Mouse (Mus musculus) common myeloid progenitor, adult 5-6 weeks (primary cell): ENCODE measurements at regions not wholly inside any gene's neighbourhood (a gene's known extent, or its start where the extent isn't known, plus 50 kb on each side); places are given as distances from the start of the nearest gene placed in this dataset.
A peak's percentile ranks its signal among the peaks of the same experiment; 100 is the strongest.

ENCODE experiments used
- ATAC-seq: replicated peaks from 2 replicates; pipeline ENCODE4 v1.8.0; 2016; ENCODE audit warnings: low read depth, mild to moderate bottlenecking, moderate TSS enrichment, inconsistent platforms; ENCODE audit not compliant: poor library complexity, severe bottlenecking

DNA sequence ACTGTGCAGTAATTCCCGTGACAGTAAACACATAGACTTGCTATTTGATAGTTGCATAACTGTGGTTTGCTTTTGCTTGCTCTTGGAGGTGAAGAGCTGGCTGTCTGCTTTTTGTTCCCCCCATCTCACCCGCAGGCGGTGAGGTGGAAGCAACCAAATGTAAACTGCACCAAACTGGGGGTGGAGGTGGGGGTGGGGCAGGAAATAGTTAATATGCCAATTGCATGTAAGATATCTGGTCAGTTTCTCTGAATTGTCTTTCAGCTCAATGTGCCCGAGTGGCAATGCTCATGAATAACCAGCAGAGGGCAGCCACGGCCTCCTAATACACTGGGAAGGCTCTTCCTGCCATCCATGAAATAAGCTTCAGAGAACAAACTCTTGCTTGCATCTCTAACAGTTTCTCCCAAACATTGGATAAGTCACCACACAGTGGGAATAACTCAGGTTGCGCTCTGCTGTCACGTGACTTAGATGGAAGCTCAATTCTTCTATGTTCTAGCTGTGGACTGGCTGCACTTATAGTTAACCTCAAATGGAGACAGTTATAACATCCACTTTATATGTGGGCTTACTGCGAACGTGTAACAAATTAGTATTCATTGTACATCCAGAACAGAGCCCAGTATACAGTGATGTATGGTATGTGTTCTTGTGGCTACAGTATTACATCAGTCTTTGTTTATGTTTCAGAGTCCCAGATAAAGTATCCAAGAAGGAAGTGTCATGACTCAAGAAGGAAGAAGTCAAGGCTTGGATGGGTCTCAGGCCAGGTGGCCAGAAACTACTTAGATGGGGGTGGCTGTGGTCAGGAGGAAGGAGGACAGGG, 62.0 kb upstream of the Egflam start:
- ATAC-seq: peak; percentile 66

DNA sequence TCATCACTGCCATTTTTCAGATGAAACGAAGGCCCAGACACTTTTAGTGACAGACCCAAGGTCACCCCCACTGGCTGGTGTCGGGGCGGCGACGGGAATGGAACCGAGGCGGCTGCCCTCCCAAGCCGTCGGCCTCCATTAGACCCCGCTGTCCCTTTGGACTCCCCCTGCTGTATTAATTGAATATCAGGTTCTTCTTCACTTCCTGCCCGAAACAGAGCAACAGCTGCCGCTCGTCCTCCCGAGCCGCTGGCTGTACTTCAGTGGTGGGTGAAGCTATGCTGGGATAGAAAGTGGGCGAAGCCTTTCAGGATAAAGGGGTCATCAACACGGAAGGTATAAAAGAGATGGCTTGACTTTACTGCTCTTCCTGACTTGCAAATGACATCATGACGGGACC, 64.4 kb upstream of the Egflam start:
- ATAC-seq: no peak

DNA sequence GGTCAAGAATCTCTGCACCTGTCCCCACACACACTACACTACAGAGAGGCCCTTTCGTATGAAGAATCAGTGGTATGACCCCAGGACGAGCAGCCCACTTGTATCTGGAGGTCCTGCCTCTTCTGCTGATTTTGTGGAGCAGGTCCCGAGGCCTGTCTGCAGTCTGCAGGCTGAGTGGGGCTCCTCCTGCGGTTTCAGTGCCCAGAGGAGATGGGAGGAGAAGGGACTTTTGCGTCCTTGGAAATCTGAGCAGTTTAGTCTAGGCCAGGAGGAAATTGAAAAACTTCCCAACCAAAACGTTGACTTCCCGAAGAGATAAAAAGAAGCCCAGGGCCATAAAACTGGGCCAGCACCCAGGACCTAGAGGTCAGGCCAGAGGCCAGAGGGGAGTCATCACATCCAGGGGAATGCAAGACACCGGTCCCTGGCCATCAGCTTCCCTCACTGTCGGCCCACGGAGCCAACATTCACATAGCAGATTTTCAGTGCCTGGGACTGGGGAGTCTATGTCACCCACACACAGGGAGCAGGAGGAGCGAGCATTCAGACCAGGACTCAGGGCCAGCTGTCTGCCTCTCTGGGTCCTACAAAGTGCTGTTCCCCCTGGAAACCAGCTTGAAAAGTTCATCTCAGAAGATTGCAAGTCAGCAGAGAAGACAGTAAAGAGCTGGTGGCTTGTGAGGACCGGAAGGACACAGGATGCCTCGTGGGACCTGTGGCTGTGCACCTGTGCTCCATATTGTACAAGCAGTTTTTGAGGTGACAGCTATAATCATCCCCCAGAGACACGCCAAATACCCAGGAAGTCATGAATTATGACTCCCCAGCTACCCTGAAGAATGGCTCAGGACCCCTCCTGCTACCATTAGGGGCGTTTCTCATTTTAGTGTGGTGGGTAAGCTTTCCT, 65.5 kb upstream of the Egflam start:
- no peak for ATAC-seq

DNA sequence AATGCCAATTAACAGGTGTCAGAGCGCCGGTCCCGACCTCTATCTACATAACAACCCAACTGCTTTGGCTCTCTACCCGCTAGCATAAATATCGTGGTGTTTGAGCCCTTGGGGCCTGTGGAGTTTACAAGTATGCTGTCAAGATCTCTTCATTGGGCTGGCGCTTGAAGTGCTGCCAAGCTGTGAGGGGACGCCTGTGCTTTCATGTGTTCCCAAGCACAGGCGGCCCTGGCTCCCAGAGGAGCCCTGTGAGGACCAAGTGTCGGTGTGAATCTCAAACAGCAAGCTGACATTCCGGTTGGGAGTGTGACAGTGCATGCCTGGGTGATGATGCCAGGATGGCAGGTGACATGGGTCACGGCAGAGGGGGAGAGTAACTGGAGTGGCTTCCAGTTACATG, 82.0 kb upstream of the Egflam start:
- no peak for ATAC-seq

DNA sequence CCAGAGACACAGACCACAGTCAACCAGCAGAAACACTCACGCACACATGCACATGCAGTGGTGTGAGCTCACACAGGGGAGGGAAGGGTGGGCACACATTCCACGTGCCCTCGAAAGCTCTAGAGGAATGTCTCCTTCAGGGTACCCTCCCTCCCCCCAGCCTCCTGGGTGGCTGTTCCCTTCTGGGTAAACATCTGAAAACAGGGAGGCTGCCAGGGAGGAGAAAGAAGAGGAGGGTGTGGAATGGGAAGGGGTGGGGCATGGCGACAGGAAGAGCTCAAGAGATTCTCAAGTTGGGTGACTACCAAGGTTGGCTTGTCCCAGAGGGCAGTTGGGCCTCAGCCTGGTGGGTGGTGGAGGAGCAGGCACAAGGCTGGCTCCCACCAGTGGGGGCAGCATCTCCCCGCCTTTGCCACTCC, 82.6 kb upstream of the Egflam start:
- ATAC-seq: no peak

DNA sequence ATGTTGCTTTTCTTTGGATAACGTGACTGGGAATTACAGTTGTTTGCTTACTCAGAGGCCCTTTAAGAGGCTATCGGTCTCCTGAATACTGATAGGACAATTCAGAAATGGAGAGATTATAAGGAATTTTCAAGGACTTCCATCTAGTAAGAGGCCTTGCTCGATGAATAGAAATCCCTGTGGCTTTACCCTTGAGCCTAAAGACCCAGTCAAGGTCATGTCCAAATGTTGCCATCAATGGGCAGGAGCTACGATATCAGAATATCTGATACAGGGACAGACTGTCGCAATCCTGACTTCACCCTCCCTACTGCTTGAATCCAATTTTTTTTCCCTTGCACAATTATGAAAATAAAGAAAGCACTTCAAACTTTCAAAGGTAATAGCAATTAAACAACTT, 85.5 kb upstream of the Egflam start:
- no peak for ATAC-seq

DNA sequence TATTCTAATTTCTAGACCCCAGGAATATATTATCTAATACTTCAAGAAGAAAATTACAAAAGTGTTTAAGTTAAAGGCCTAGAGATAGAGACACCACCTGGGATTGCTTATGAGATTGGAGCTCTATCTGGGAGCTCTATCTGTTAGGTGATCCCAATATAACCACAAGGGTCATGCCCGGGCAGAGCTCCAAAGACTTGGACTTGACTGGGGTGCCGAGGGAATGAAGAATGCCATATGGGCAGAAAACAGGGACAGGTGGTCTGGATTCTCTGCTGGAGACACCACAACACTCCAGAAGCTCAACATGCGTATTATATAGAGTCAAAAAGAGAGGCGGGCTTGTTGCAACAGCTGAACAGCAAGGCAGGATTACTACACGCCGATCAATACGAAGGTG, 92.9 kb upstream of the Egflam start:
- no peak for ATAC-seq

DNA sequence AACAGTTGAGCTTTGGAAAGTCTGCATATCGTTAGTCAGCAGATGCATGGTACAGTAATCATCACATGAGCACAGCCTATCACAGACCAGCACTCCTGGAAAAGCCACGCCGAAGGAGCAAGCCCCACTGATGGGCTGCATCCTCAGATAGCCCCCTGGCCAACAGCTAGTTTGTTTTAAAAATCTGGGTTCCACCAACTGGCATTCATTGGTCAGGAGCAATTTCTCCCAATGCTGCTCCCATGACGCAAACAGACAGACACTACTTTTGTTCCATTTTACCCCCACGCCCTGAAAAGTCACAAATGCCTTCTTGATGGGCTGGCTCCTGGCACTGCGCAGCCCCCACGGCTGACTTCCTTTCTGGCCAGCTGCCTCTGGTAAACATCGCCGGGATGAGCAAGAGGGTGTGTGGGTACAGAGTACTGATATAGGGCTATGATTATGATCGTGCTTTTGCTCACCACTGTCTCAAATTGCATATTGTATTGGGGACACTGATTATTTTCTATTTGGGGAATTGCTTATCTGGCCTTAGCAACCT, 95.0 kb upstream of the Egflam start:
- ATAC-seq: no peak

DNA sequence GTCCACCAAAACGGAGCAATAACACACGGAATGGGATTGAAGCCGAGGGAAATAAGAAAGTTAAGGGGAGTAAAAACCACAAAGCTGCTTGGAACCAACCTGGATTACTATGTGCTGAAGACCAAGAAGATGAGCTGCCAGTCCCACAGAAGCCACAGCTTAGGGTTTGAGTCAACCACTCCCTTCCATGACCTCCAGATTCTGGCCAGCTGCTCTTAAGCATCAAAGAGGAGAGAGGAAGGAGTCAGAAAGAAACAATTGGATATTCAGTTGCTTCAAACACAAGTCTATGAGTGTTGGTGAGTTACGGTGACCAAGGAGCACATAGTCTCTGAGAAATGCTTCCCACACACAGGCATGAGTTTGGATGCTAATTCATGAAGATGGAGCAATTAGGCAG, 99.7 kb upstream of the Egflam start:
- ATAC-seq: no peak

DNA sequence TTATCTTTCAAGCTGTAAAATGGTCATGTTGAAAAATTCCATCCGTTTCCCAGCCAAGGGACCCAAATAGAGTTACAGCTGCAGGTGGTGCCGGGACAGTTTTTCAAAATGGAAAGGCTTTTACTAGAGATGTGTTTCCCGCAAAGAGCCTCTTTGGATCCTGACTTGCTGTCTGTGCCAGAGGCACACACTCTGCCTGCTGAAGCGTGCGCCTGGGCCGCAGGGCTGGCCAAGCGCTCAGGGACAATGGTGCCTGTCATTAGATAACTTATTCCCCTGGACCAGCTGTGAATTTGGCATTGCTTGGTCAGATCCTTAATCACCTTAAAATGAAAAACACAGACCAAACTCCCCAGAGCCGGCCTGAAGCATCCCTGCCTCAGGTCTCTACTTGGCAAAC, 110.3 kb upstream of the Egflam start:
- no peak for ATAC-seq

DNA sequence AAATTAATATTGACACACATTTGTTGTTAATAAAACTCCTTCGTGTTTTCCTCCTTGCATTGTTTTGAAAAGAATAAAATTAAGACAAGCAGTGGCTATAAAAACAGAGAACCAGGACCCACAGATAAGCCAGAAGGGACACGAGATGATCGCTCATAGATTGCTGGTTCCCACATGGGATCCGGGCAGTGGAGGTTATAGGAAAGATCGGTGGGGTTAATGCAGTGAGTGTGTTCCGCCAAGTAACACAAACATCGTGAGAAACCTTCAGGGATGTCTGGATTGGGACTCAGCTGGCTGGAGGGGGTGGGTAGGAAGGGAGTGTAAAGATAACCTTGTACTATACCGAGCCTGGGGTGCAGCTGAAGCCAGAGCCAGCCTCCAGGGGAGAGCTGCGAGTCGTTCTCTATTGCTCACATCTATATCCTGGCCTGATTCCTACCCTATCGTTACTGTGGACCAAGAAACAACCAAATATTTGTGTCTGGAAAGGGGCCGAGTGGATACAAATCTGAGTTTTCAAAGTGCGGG, 116.6 kb upstream of the Egflam start:
- no peak for ATAC-seq

DNA sequence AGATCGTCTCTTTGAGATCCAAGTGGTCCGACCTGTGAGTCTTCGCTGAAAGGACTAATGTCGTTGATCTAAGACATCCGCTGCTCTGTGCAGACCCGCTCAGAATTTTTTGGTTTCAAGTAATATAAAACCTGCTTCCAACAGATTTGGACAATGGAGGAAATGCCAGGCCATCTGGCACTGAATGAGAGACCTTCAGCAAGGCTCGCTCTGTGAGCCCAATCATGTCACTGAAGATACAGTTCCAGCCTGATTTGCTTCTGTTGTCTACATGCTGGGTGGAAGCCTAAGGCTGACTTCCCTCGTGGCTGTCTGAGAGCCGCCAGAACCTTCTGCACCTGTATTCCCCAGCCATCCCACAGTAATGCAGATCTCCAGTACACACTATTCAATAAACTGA, 123.4 kb upstream of the Egflam start:
- no peak for ATAC-seq

DNA sequence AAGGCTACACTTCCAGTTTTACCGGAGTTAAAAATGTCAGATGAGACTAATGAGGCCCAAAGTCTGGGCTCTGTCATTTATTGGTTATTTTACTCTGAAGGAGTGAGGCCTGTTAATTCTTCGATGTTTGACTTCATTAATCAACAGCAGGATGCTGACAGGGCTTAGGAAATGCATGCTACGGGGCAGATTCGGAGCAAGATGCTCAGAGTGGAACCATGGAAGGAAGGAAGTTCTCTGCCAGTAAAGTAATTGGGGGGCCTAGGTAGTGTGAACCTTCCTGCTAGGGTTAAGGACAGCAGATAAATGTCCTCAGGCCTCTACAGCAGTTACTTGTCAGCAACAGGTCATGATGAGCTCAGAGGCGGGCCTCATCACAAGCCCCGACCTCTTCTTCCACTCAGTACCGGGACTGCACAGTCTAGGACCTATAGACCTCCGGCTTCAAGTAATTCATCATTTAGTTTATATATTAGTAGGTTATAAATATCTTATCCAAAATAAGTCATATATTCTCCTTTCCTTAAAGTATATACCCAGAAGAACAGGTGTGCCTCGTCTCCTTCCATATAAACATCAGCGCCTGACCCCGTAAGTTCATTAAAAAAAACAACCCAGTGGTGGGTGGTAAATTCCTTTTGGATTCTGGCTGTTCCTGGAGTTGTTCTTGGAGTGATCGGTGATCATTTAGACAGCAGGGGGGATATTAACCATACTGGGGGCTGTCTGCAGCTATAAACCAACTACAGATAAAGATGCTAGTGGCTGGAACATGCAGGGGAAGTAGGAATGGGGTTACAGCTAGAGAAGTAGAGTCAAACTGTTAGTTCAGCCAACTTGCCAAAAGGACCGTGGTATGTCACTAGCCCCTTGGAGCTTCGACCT, 124.9 kb upstream of the Egflam start:
- no peak for ATAC-seq

DNA sequence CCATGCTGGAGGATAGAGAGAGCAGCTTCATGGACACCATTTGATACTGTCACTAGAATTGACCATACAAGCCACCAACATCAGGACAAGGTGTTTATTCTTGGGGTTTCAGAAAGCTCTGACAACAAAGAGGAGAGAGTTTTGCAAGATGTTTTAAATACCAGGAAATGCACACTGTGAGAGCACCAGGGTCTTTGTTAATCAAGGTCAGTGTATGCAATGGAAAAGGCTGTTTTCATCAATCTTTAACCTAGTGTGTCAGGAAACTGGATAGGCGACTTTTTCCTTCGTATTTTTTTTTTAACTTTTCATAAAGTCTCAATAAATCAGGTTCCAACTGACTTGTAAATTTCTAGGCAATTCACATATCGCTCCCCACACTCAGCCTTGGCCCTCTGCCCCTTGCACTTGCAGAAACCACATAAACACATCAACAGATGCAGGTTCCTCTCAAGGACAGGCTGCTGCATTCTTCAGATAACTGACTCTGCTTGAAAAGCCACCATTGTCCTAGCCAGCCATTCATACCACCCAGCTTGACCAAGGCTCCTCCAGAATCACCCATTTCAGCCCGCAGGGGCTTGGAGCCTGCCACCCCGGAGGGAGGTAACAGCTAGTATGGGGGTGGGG, 132.9 kb upstream of the Egflam start:
- no peak for ATAC-seq

DNA sequence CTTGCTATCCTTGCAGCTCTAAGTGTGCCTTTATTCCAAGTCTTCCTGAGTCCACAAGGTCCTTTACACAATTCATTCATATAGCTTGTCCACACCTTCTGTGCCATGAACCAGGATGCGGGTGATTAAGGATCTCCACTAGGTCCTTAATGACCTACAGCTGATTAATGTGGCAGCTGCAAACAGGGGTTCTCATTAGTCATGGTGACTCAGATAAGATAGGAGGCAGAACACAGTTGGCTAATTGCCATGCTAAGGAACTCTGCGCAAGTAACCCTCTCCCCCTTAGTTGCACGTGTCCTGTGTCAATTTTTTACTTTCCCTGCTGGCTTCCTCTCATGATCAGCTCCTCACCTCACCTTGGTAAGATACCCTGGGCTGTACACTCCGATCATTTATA, 139.7 kb upstream of the Egflam start:
- ATAC-seq: no peak

DNA sequence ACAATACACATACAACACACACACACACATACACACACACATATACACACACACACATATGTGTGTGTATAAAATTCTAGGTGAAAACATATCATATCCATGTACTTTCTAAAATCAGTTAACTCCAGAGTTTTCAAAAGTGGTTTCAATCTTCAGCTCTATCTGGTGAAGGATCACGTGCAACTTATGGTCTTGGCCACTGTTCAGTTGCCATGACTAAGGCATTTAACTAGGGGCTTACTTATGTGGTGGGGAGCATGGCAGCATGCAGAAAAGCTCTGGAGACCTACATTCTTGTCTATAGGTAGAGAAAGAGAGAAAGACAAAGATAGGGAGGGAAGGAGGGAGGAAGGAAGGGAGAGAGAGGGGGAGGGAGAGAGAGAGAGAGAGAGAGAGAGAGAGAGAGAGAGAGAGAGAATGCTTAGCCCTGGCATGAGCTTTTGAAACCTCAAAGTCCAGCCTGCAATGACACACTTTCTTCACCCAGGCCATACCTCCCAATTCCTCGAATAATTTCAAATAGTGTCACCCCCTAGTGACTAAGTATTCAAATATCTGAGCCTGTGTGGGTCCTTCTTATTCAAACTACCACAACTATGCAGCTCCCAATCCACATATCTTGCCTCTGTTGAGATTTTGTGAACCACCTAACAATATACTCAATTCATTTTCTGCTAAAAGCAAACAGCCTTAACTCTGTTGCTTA, 155.1 kb upstream of the Egflam start:
- ATAC-seq: no peak

DNA sequence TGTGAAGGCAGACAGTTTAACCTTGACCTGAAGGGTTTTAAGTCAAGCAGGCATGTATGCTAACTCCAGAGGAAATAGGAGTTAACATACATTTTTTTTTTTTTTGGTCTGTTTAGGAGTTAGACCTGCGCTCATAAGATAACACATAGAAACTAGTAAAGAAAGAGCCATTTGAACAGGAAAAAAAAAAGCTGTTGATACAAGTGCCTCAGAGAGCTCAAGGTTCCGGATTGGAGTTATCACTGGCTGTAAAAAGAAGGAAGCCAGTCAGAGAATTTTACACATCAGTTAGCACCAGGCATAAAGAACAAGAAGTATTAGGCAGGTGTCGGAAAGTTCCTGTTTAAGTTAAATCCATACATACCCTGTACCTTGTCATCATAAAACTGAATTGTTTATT, 156.2 kb upstream of the Egflam start:
- ATAC-seq: no peak

DNA sequence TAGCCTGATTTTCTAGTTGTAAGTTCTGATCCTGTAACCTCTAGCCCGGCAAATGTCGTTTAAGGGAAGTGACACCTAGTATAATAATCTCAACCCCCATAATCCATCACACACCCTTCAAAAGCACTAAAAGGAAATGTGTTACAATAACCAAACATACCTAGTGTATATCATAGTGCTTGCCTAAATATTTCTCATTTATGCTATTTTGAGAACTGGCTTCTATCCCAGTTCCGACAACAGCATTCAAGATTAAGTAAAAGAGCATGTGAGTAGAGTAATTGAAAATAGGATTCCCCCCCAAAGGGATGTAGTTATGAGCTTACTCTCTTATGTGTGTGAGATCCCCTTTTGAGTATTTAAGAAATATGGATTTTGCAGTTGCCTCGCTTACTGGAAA, 165.1 kb upstream of the Egflam start:
- ATAC-seq: no peak

DNA sequence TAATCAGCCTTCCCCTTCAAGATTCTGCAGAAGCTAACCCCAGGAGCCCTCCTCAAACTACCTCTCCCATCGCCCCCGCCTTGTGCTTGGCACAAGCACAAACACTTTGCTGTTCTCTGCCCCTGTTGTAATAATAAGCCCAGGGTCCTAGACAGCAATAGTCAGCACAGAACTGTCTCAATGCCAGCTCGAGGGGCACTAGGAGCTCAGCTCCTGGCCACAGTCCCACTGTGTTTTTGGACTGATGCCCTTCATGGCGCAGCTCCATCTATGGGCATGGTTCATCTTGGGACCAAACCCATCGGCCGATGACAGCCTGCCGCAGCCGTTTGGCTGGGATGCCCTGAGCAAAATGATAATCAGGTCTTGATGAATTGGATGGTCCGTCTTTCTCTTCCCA, 165.5 kb upstream of the Egflam start:
- ATAC-seq: no peak
